Mouse (Mus musculus) megakaryocyte-erythroid progenitor cell, adult 5-6 weeks (primary cell): ENCODE results near the gene Rrp9. TPM values are rescaled to one million over a fixed set of nuclear protein-coding genes. Genes with fewer than 3 reads are reported as not detected.
"Not testable (repeated sequence)": the region's sequence is repeated elsewhere in the genome, so short reads cannot be mapped to it uniquely, and the experiment has no call there.

Experiments used
- ATAC-seq: replicated peaks from 2 replicates; pipeline ENCODE4 v1.8.0; 2016; ENCODE audit warnings: mild to moderate bottlenecking, inconsistent platforms; ENCODE audit not compliant: severe bottlenecking, poor library complexity, low FRiP score, low TSS enrichment
- total RNA-seq, 2 experiments: library from RNA; stranded (forward) in 1 of 2; stranded (reverse) in 1 of 2; fragments of 200-1000, 215-1000 nt in 1 of 2; fragments of >200 nt in 1 of 2; fragmentation: Nextera tagmentation in 1 of 2; gene quantifications; 2 replicates each; pipeline ENCODE4 v1.2.3; 2014 to 2017

The Rrp9 gene
- total RNA-seq, 2 experiments from 2014 or later = 80.8 to 82.4 TPM

DNA sequence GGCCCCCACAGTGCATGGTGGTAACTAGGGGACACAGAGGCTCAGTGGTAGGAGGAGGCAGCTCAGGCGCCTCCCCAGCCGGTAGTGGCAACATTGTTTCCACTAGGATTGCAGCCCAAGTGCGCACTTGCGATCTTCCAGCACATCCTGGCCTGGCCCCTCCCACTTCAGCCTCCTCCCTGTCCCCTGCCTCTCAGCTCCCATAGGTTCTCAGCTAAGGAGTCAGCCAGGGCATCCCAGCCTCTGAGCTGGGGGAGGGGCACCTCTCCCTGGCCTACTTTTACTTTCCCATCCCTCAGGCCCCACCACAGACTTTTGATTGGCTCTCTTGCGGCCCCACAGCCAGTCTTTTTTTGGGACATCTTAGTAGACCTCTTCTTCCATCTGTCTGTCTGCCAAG, 3.9 kb upstream of the Rrp9 start:
- ATAC-seq = no peak

DNA sequence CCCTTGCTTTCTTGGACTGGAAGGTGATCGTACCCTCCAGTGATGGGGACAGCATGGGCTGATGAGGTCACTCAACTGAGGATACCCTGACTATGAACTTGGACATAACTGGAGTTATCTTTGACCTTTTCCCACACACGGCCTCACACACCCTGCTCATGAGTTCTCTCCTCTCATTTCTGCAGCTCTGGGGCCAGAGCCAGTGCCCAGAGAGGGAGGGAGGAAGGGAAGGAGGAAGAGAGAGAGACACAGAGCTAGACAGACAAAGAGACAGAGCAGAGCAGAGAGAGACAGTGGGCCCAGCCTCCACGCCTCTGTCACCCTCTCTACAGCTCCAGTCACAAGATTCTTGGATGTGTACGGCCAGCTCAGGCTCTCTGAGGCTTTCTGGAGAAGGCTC, 3.4 kb upstream of the Rrp9 start:
- ATAC-seq = no peak

DNA sequence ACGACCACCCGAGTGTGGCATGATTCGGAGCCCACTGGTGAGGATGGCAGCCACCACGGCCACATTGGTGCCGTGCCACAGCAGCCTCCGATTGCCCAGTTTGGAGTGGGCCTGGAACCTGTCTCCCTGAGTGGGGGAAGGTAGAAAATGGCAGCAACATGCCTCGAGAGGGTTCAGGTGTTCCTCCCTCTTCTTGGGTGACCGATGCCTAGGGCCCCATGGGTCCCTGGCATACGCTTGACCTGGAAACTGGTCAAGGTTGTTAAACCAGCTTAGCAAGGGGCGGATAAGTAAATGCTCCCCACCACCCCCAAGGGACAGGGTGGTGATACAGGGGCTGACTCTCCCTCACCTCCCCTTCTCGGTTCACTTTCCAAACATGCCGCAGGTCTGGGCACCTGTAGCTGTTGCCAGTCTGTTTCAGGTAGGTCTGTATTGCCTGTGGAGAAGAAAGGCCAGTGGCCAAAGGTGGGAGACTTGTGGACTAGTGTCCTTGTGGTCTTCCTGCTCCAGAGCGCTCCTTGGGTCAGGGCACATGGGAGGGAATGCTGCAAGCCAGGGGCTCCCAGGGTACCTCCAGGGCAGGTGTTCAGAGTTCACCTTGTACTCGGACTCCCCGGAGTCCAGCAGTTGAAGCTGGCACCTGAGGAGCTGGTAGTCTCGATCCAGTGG, 2.5 kb upstream of the Rrp9 start:
- no peak for ATAC-seq

DNA sequence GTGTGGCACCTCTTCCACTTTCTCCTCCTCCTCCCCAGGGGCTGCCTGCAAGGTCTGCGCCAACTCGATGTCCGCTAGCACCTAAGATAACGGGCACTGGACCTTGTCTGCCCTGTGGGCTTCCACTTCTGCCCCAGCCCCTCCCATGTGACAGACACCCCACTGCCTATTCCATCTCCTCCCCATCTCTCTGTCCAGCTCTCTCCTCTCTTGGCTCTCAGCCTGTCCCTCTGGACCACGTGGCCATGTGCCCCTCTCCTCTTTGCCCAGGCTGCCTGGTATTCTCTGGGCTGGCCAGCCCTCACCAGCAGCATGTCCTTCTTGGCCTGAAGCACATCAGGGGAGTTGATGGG, 2.0 kb upstream of the Rrp9 start:
- no peak for ATAC-seq

DNA sequence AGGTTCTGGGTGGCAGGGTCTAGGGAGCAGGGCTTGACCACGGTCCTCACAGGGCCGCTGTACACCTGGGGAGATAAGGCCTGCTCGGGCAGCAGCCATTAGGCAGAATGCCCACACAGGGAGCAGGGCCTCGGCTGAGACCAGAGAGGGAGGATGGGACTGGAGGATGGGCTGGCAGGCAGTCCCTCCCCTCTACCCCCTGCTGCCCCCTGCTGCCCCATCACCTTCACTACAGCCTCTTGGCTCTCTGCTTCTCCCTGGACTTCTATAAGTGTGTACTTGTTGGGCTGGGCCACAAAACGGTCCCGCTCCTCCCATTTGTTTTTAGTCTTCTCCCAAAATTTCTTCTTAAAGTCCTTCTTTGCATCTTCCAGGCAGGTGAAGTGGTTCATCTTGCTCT, 1.3 kb upstream of the Rrp9 start:
- ATAC-seq = peak; percentile 47

DNA sequence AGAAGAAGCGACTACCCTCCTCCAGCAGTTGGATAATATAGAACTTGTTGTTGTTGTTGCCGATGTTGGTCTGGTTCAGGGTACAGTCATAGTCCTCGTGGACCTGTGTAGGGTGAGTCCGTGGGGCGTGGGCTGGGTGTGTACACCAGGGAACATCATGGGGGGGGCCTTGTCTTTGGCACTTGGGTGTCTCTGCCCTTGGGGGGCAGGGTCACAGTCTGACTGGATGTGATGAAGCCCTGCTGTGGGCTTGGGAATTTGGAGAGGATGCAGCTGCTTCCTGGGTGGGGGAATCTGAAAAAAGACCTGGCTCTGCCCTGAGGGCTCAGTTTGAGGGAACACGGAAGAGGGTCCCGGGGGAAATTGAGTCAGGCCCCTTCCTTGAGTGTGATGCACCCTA, 717 bp upstream of the Rrp9 start:
- no peak for ATAC-seq

DNA sequence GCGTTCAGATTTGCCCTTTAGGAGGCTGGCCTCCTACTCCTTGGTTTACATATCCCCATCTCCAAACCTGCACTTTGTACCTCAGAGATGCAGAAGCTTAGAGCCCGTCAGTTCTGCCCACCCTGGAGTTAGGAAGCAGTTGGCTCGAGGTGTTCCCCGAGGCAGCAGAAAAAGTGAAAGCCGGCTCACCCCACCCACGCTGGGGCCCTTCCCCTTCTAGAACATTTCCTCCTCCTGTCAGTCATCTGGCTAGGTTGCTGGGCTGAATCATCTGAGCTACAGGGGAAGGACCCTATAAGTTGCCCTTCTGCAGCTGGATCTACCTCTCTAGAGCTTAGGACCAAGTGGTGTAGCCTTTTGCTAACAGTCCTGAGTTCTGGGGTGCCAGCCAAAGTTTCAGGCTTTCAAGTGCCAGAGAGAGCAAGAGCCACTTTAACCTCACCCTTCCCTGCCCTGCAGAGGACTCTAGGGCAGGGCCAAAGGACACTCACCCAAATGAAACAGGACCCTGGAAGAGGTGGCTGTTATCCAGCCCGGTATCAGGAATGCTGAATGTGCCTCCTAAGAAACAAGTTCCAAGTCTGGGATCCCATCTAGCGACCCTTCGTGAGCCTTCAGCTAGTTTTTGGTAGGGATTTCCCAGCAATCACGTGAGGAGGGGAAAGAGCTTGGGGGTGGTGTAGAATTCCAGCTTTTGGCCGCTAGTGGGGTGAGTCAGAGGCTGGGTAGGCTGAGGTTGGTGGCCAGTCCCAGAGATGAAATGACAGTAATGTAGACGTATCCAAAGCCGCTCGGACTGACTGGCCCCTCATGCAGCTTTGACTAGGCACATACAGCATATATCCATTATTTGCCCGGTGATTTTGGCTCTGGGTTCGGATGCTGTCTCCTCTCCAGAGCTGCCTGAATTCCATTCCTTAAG, 500 bp downstream of the Rrp9 start:
- peak; percentile 8; the same call in 1 of the 2 replicates for ATAC-seq

DNA sequence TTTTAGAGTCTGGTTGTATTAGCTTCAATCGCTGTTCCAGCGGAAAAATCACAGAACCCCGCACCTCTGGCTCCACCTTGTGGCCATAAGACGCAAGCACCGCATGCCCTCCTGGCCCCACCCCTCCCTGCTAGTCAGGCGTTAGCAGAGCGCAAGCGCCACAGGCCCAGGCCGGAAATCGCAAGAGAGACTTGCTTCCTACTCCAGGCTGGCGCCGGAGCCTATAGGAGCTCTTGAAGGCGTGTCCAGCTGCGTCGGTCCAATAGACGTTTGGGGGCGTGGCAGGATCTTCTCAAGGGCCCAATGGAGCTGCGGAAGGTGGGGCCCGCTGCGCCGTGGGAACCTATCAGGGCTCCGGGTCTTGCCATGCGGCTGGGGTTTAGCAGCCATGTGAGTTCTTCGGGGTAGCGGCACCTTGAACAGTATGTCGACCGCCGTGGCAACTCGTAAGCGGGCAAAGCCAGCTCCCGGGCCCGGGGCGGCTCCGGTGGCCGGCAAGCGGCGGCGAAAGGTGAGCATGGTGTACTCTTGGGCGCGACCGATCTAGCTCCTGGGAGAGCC, 1.2 kb downstream of the Rrp9 start, which contains the start of gene Parp3:
Gene Parp3, minus strand, starts transcription at position 26 of the 561 bp plus-strand sequence.
- peak; percentile 92 for ATAC-seq

DNA sequence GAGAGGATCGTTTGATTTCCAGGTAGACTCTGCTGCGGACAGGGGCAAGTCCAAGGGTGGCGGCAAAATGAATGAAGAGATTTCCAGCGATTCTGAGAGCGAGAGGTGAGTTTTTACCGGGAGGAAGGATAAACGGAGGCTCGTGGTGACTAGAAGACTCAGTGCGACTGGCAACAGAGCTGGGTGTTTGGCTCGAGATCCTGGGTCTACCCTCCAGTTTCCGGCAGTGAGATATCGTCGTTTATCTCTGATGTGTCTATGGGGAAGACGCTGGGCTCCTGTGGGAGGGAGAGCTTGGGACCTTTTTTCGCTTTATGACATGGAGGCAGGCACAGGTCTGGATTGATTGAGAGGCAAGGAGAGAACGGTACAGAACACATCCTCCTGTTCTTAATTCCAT, 1.9 kb downstream of the Rrp9 start:
- 0 out of 2 replicates have a peak, but pooled peaks have one; percentile 5 for ATAC-seq

DNA sequence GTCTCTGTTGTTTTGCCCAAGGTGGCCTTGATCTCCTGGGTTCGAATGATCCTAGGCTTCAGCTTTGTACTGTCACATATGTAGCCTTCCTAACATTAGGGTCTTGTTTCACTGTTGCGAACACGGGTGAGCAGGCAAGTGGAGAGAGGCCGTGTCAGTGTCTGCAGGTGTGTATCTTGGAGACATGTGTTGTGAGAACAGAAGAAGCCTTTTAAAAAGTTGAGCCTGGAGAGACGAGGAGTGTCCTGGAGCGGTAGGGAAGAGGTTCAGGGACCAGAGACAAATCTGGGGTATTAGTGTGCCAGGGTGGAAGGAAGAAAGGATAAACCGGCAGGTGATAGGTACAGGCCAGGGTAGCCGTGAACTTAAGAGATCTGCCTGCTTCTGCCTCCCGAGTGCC, 2.3 kb downstream of the Rrp9 start:
- ATAC-seq = no peak

DNA sequence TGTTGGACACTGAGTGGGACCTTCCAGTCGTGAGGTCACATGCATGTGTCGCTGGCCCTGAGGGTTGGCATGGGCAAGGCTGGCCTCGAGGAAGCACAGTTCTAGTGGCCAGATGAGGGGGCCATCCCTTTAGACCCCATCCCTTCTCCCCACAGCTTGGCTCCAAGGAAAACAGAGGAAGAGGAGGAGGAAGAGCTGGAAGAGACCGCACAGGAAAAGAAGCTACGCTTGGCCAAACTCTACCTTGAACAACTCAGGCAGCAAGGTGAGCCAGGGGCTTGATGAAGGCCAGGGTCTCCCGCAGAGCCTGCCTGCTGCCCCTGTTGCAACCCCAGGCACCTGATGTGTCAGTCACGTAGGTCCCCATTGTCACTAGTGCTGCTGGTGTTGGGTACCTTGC, 4.8 kb downstream of the Rrp9 start:
- no peak for ATAC-seq

DNA sequence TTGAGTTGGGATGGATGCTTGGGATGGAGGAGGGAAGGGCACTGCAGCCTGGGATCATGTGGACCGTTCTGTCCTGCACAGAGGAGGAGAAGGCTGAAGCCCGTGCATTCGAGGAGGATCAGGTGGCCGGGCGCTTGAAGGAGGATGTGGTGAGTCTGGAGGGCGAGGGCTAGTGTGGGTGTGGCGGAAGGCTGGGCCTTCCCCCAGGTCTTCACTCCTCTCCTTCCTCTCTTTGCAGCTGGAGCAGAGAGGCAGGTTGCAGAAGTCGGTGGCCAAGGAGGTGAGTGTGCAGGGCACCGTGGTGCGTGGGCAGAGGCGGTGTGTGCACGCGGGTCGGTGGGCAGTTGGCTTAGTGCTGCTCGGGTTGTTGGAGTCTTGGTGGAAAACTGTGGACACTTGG, 5.3 kb downstream of the Rrp9 start:
- no peak for ATAC-seq

DNA sequence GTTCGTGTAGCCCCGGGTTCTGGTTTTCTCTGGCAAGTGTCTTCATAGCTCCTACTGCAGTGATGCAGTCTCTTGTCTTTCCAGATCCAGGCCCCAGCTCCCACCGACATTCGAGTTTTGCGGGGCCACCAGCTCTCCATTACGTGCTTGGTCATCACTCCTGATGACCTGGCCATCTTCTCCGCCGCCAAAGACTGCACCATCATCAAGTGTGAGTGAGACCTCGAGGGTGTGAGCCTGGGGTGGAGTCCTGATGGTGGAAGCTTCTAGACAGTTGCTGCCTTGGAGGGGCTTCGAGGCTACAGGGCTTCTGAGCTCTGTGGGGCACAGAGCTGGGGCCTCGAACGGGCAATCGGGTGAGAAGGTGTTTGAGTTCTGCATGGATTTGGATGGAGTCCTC, 5.9 kb downstream of the Rrp9 start:
- no peak for ATAC-seq

DNA sequence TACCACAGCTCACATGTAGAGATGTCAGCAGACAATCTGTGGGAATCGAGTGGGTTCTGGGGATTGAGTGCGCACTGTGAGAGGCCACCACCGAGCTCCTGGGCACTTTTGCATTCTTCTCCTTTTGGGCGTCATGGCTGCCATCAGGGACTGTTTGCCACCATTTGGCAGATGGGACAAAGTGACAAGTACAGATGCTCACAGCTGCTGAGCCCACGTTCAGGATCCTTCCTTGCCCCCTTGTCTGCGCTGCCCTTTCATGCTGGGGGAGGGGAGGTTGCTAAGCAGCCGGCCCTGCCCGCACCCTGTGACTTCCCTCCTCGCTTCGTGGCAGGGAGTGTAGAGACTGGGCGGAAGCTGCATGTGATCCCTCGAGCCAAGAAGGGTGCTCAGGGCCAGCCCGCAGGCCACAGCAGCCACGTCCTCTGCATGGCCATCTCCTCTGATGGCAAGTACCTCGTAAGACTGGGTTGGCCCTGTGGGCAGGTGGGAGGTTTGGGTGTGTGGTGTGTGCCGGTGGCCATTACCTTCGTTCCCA, 6.9 kb downstream of the Rrp9 start:
- ATAC-seq = no peak

DNA sequence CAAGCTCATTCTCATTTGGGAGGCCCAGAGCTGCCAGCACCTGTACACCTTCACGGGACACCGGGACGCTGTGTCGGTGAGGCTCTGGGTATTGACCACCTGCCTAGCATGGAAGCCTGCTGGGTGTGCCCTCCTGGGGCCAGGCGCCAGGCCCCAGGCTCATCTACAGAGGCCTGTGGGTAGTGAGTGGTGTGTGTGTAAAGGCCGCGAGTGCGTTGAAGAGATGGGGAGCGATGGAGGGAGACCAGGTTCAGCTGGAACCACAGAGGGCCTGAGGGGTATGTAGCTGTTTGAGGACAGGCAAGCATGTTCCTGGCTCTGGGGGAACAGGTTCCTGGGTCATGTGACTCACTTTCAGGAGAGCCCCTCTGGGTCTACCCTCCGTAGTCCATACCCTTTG, 7.4 kb downstream of the Rrp9 start:
- ATAC-seq = no peak

DNA sequence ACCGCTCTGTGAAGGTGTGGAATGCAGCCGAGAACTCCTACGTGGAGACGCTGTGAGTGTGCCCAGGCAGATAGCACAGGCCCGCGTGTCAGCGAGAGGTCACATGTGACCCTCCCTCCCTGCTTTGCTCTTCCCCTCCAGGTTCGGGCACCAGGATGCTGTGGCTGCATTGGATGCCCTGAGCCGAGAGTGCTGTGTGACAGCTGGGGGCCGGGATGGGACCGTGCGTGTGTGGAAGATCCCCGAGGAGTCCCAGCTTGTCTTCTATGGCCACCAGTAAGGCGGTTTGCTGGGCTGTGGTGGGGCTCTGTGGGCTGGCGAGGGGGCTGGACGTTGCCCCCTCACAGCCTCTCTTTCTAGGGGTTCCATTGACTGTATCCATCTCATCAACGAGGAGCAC, 7.8 kb downstream of the Rrp9 start:
- no peak for ATAC-seq

DNA sequence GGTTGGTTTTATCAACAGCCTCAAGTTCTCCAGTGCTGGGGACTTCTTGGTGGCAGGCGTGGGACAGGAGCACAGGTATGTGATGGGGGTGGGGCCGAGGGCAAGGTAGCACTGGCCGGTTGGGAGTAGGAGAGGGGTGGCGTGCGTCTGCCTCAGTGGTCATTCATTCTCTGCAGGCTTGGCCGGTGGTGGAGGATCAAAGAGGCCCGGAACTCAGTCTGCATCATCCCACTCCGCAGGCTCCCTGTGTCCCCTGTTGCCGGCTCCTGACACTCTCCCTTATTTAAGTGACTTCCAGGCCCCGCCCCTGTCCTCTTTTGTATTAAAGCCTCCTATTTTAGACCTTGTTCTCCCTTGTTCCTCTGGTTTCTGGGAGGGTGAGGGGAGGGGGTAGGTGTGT, 9.3 kb downstream of the Rrp9 start:
- ATAC-seq = no peak

DNA sequence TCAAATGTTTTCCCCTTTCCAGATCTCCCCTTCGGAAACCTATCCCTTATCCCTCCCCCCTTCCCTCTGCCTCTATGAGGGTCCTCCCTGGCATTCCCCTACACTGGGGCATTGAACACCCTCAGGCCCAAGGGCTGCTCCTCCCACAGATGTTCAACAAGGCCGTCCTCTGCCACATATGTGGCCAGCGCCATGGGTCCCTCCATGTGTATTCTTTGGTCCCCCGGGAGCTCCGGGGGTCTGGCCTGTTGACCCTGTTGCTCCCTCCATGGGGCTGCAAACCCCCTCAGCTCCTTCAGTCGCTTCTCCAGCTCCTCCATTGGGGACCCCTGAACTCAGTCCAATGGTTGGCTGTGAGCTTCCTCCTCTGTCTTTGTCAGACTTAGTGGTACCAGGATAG, 11.8 kb downstream of the Rrp9 start:
- not testable (repeated sequence) for ATAC-seq

DNA sequence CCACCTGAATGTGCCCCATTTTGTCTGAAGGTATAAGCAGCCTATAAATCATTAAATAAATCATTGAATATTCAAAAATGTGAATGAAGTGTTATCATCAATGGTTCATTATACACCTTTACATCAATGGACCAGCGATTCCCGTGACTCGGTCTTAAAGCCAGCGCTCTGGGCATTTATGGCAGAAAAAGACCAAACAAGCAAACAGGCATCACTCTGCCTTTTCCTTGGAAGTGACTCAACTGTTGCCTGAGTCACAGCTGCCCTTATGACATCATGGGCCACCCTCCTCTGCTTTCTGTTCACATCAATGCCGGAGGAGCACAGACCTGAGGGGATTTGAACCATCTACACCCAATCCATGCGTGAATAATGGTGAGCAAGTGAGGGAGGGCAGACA, 23.9 kb downstream of the Rrp9 start, which contains the start of gene Iqcf1:
Gene Iqcf1, plus strand, starts transcription at position 301 of the 400 bp plus-strand sequence.
- no peak for ATAC-seq

DNA sequence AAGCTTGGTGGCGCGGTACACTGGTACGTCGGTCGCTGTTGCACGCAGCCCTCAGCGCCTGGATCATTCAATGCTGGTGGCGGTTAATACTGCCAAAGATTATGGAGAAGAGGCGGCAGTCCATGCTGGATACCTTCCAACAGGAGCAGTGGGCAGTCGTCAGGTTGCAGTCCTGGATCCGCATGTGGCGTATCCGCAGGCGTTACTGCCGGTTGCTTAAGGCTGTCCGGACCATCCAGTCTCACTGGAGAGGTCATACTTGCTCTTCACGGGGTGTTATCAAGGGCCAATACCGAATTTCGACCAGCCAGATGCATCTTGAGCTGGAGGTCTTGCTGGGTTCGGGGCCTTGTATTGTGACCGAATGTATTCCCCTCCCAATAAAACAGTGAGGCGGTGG, 26.1 kb downstream of the Rrp9 start:
- no peak for ATAC-seq
